Mouse (Mus musculus) CH12.LX (cell line): ENCODE measurements around the gene Mrnip. TPM values are rescaled to one million over a fixed set of nuclear protein-coding genes. Genes with fewer than 3 reads are reported as not detected.

Source experiments
- DNase-seq: peaks from one replicate; pipeline ENCODE4 v3.0.0-alpha.2; 2013; ENCODE audit errors: extremely low read depth
- H3K27ac ChIP-seq: 2 replicates; pipeline ENCODE4 v1.5.1; 2012; ENCODE audit warnings: low read depth, mild to moderate bottlenecking, control low read depth, moderate library complexity; ENCODE audit not compliant: insufficient read depth
- H3K27me3 ChIP-seq: replicated peaks from 2 replicates; pipeline ENCODE3; 2012; ENCODE audit warnings: inconsistent platforms
- H3K36me3 ChIP-seq, 2 experiments: replicated peaks in 1 of 2; 2 replicates each; pipeline versions ENCODE3 to v1.6.1; 2012; ENCODE audit warnings: inconsistent platforms in 1 of 2, low read length in 1 of 2, mild to moderate bottlenecking in 1 of 2, mixed read lengths in 1 of 2, moderate library complexity in 1 of 2; ENCODE audit not compliant: control insufficient read depth in 1 of 2, insufficient read depth in 1 of 2
- H3K4me1 ChIP-seq, 2 experiments: 2 replicates each; pipeline ENCODE4 v1.6.1; 2012; ENCODE audit warnings: inconsistent platforms in 1 of 2, moderate library complexity in 1 of 2; ENCODE audit not compliant: insufficient read depth in 2 of 2, control insufficient read depth in 1 of 2
- H3K4me2 ChIP-seq: 2 replicates; pipeline ENCODE4 v1.6.1; 2012; ENCODE audit warnings: low read depth, mild to moderate bottlenecking, control low read depth; ENCODE audit not compliant: poor library complexity, insufficient read depth, severe bottlenecking
- H3K4me3 ChIP-seq, 3 experiments: fragments of 150-350 bp in 1 of 3; sonication (generic) in 1 of 3; replicated peaks in 1 of 3; 2 replicates each; pipeline versions ENCODE3 to v1.5.1; 2011 to 2012; ENCODE audit warnings: low read depth in 2 of 3, low read length in 2 of 3, mild to moderate bottlenecking in 2 of 3, moderate library complexity in 2 of 3, control low read depth in 1 of 3, improper control_type of control experiment in 1 of 3, inconsistent platforms in 1 of 3, mixed read lengths in 1 of 3; ENCODE audit not compliant: poor library complexity in 1 of 3
- H3K79me2 ChIP-seq: replicated peaks from 2 replicates; pipeline ENCODE4 v1.6.1; 2012; ENCODE audit warnings: mild to moderate bottlenecking, moderate library complexity; ENCODE audit not compliant: control insufficient read depth, poor library complexity, insufficient read depth, severe bottlenecking; ENCODE audit errors: extremely low read depth
- H3K9ac ChIP-seq: 2 replicates; pipeline ENCODE4 v1.6.1; 2012; ENCODE audit warnings: low read depth, mild to moderate bottlenecking, control low read depth, moderate library complexity; ENCODE audit not compliant: insufficient read depth
- H3K9me3 ChIP-seq: replicated peaks from 2 replicates; pipeline ENCODE3; 2012; ENCODE audit warnings: low read length, inconsistent platforms, mixed read lengths
- BHLHE40 ChIP-seq: IDR thresholded peaks from 2 replicates; pipeline ENCODE4 v1.6.1; 2011; ENCODE audit warnings: mild to moderate bottlenecking, low read depth, low read length, improper control_type of control experiment
- E2F4 ChIP-seq: IDR thresholded peaks from 2 replicates; pipeline ENCODE4 v1.6.1; 2011; ENCODE audit warnings: low read depth, low read length, improper control_type of control experiment; ENCODE audit not compliant: insufficient replicate concordance
- ELF1 ChIP-seq: IDR thresholded peaks from 2 replicates; pipeline ENCODE4 v1.6.1; 2014; ENCODE audit warnings: low read depth, mild to moderate bottlenecking, inconsistent platforms, low read length, improper control_type of control experiment
- ETS1 ChIP-seq: conservative IDR thresholded peaks from 2 replicates; pipeline ENCODE4 v1.6.1; 2012; ENCODE audit warnings: low read depth, mild to moderate bottlenecking, inconsistent platforms, low read length, improper control_type of control experiment, moderate library complexity
- HCFC1 ChIP-seq: IDR thresholded peaks from 2 replicates; pipeline ENCODE4 v1.6.1; 2012; ENCODE audit warnings: low read depth, mild to moderate bottlenecking, inconsistent platforms, low read length, improper control_type of control experiment
- JUND ChIP-seq: conservative IDR thresholded peaks from 2 replicates; pipeline ENCODE4 v1.6.1; 2011; ENCODE audit warnings: low read depth, low read length, improper control_type of control experiment
- KAT2A ChIP-seq: IDR thresholded peaks from 2 replicates; pipeline ENCODE4 v1.6.1; 2012; ENCODE audit warnings: low read length, improper control_type of control experiment, inconsistent platforms; ENCODE audit not compliant: insufficient replicate concordance
- MAFK ChIP-seq: IDR thresholded peaks from 2 replicates; pipeline ENCODE4 v1.6.1; 2011; ENCODE audit warnings: low read length, improper control_type of control experiment; ENCODE audit not compliant: insufficient replicate concordance
- MAZ ChIP-seq: IDR thresholded peaks from 2 replicates; pipeline ENCODE4 v1.6.1; 2012; ENCODE audit warnings: low read depth, mild to moderate bottlenecking, inconsistent platforms, low read length, improper control_type of control experiment, moderate library complexity
- MEF2A ChIP-seq: IDR thresholded peaks from 2 replicates; pipeline ENCODE4 v1.6.1; 2014; ENCODE audit warnings: low read depth, mild to moderate bottlenecking, inconsistent platforms, low read length, improper control_type of control experiment, borderline replicate concordance
- MXI1 ChIP-seq: IDR thresholded peaks from 2 replicates; pipeline ENCODE4 v1.6.1; 2011; ENCODE audit warnings: mild to moderate bottlenecking, low read depth, low read length, improper control_type of control experiment
- NELFE ChIP-seq: IDR thresholded peaks from 2 replicates; pipeline ENCODE4 v1.6.1; 2011; ENCODE audit warnings: low read depth, low read length, improper control_type of control experiment
- PAX5 ChIP-seq: IDR thresholded peaks from 2 replicates; pipeline ENCODE4 v1.6.1; 2012; ENCODE audit warnings: low read length, inconsistent platforms, mixed read lengths
- POLR2A ChIP-seq: IDR thresholded peaks from 2 replicates; pipeline ENCODE4 v1.6.1; 2011; ENCODE audit warnings: low read depth, mild to moderate bottlenecking, improper control_type of control experiment, low read length
- RAD21 ChIP-seq: IDR thresholded peaks from 2 replicates; pipeline ENCODE4 v1.6.1; 2011; ENCODE audit warnings: low read depth, mild to moderate bottlenecking, low read length, improper control_type of control experiment, moderate library complexity
- RCOR1 ChIP-seq: conservative IDR thresholded peaks from 2 replicates; pipeline ENCODE4 v1.6.1; 2012; ENCODE audit warnings: low read depth, mild to moderate bottlenecking, inconsistent platforms, low read length, improper control_type of control experiment
- SIN3A ChIP-seq: IDR thresholded peaks from 2 replicates; pipeline ENCODE4 v1.6.1; 2012; ENCODE audit warnings: low read length, improper control_type of control experiment, inconsistent platforms
- SMC3 ChIP-seq: IDR thresholded peaks from 2 replicates; pipeline ENCODE4 v1.6.1; 2011; ENCODE audit warnings: low read depth, low read length, improper control_type of control experiment
- UBTF ChIP-seq: IDR thresholded peaks from 2 replicates; pipeline ENCODE4 v1.6.1; 2012; ENCODE audit warnings: low read depth, mild to moderate bottlenecking, inconsistent platforms, low read length, improper control_type of control experiment, moderate library complexity
- USF1 ChIP-seq: IDR thresholded peaks from 2 replicates; pipeline ENCODE4 v1.6.1; 2014; ENCODE audit warnings: low read depth, mild to moderate bottlenecking, inconsistent platforms, low read length, improper control_type of control experiment
- USF2 ChIP-seq: conservative IDR thresholded peaks from 2 replicates; pipeline ENCODE4 v1.6.1; 2011; ENCODE audit warnings: low read depth, low read length, improper control_type of control experiment
- ZC3H11A ChIP-seq: IDR thresholded peaks from 2 replicates; pipeline ENCODE4 v1.6.1; 2012; ENCODE audit warnings: low read depth, mild to moderate bottlenecking, inconsistent platforms, low read length, improper control_type of control experiment
- ZKSCAN1 ChIP-seq: IDR thresholded peaks from 2 replicates; pipeline ENCODE4 v1.6.1; 2012; ENCODE audit warnings: low read depth, inconsistent platforms, low read length, improper control_type of control experiment, borderline replicate concordance
- ZMIZ1 ChIP-seq: IDR thresholded peaks from 2 replicates; pipeline ENCODE4 v1.6.1; 2012; ENCODE audit warnings: low read depth, mild to moderate bottlenecking, inconsistent platforms, low read length, improper control_type of control experiment
- ZNF384 ChIP-seq: IDR thresholded peaks from 2 replicates; pipeline ENCODE4 v1.6.1; 2012; ENCODE audit warnings: low read depth, low read length, improper control_type of control experiment, inconsistent platforms
- dilution Hi-C: fragments of 300-500 bp; cut with MboI; formaldehyde crosslinking; loops from 2 replicates; pipeline ENCODE4 v1.14.3; 2020; ENCODE audit warnings: low sequenced_read_pairs; ENCODE audit not compliant: extremely low pct_unique_long_range_greater_than_20kb, extremely low pct_ligation_motif_present
- in situ Hi-C: fragments of 300-500 bp; cut with MboI; formaldehyde crosslinking; loops from 3 replicates; pipeline ENCODE4 v1.14.3; 2019; ENCODE audit warnings: low sequenced_read_pairs, low pct_ligation_motif_present, low pct_unique_long_range_greater_than_20kb, mixed read lengths
- polyA plus RNA-seq: library from polyadenylated mRNA; unstranded; fragments of >175 nt; gene quantifications from 2 replicates; pipeline ENCODE4 v1.2.1, GENCODE M21; 2012; ENCODE audit warnings: low read depth; ENCODE audit not compliant: insufficient read length
- total RNA-seq, 2 experiments: library from RNA; depleted of rRNA; stranded (reverse); fragments of 300-350 nt in 1 of 2; fragments of >200 nt in 1 of 2; gene quantifications; 2 replicates each; pipeline ENCODE4 v1.2.3; 2012 to 2014

The Mrnip gene
- total and polyA plus RNA-seq, 3 experiments: 22.5 to 36.7 (median 29.7) TPM

DNA sequence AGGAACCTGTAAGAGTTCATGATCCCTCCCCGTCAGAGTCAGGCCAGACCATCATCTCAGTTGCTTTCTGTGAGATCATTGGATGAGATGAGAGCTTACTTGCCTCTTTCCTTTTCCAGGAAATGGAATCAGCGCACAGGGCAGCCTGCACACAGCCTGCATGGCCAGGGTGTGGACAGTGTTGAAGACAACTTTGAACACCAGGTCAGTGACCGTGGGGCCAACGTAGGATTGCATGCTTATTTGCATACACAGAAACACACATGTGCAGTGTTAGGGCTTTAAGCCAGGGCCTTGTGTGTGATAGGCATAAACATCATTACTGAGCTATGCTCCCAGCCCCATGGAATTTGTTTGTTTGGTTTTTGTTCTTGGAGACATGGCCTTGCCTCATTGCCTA is 23.3 kb downstream of the Mrnip start:
- no peak overlapping the region for H3K4me3 ChIP-seq
- DNase-seq: no peak
- dilution Hi-C loops: no loop called here
- 0 out of 2 replicates have a peak overlapping the region, but pooled peaks have one; percentile 15 for H3K27ac ChIP-seq
- no peaks in the 10 kb centered on the region for H3K79me2 ChIP-seq
- no peak overlapping the region for H3K4me2 ChIP-seq
- no peak overlapping the region for H3K9ac ChIP-seq
- in situ Hi-C loops: no loop called here
- H3K27me3 ChIP-seq: no peaks in the 10 kb centered on the region
- no peaks in the 10 kb centered on the region for H3K9me3 ChIP-seq
- no peak for TF ChIP-seq ELF1
- peak; percentile 63; the same call in 1 of the 2 replicates for TF ChIP-seq ZMIZ1
- 0 out of 2 replicates have a peak, but pooled peaks have one; percentile 19 for TF ChIP-seq MXI1
- TF ChIP-seq UBTF: no peak
- peaks cover 65 to 89% of the 10 kb centered on the region in 2 experiments for H3K36me3 ChIP-seq
- peaks cover 0 to 25% of the 10 kb centered on the region in 2 experiments; a peak in 2 of 4 replicates for H3K4me1 ChIP-seq

DNA sequence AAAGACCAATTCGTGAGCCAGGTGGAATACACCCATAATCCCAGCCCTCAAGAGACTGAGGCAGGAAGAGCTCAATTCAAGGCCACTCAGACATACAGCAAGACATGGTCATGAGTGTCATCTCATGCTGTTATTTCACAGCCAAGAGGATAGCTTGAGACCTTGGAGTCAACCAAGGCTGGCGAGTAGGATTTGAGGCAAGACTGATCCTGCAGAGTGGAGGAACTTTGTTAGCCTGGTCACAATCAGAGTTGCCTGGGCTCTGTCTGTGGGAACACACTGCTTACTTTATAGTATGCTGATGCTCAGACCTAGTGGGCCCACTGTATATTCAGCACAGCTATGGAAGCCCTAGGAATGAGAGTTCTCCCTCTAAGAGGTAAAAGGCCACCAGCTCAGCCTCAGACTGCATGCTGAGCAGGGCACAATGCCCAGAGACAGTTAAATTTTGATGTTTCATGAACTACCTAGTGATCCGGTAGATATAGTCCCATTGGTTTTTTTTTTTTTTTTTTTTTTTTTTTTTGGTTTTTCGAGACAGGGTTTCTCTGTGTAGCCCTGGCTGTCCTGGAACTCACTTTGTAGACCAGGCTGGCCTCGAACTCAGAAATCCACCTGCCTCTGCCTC is 24.1 kb downstream of the Mrnip start:
- peak overlapping the region; percentile 2; the same call in 1 of the 2 replicates for H3K27ac ChIP-seq

More for the DNA sequence above, 24.1 kb downstream of the Mrnip start:
- Histone ChIP-seq H3K27me3 (no peaks in the 10 kb centered on the region), H3K4me3 (no peak overlapping the region), H3K4me2 (no peak overlapping the region), H3K9ac (no peak overlapping the region), H3K36me3 (peaks cover 70 to 93% of the 10 kb centered on the region in 2 experiments), H3K4me1 (peaks cover 0 to 19% of the 10 kb centered on the region in 2 experiments; a peak in 2 of 4 replicates), H3K79me2 (no peaks in the 10 kb centered on the region), H3K9me3 (no peaks in the 10 kb centered on the region)
- DNase-seq: no peak
- in situ Hi-C loops: no loop called here
- dilution Hi-C loops: no loop called here
- TF ChIP-seq JUND: no peak
- TF ChIP-seq ZC3H11A: no peak
- no peak for TF ChIP-seq MAFK
- no peak for TF ChIP-seq RCOR1
- TF ChIP-seq ZNF384: 0 out of 2 replicates have a peak, but pooled peaks have one; percentile 5
- TF ChIP-seq MEF2A: no peak
- no peak for TF ChIP-seq HCFC1
- TF ChIP-seq ETS1: no peak
- no peak for TF ChIP-seq KAT2A
- TF ChIP-seq SMC3: no peak
- no peak for TF ChIP-seq PAX5
- TF ChIP-seq ZMIZ1: peak; percentile 23; the same call in 1 of the 2 replicates
- no peak for TF ChIP-seq E2F4
- no peak for TF ChIP-seq RAD21
- TF ChIP-seq MAZ: no peak
- no peak for TF ChIP-seq ZKSCAN1
- no peak for TF ChIP-seq USF1
- 0 out of 2 replicates have a peak, but pooled peaks have one; percentile 19 for TF ChIP-seq POLR2A
- TF ChIP-seq SIN3A: no peak
- TF ChIP-seq NELFE: no peak
- no peak for TF ChIP-seq USF2
- no peak for TF ChIP-seq BHLHE40
- TF ChIP-seq UBTF: no peak
